Mouse (Mus musculus) liver, embryonic 14.5 days (tissue): ENCODE measurements around the gene Gfod2.

ENCODE experiments used
- CTCF ChIP-seq: IDR thresholded peaks from 2 replicates; pipeline ENCODE4 v1.5.1; 2016; ENCODE audit warnings: antibody characterized with exemption, low read depth, control low read depth
- EP300 ChIP-seq: IDR thresholded peaks from 2 replicates; pipeline ENCODE4 v1.6.1; 2016; ENCODE audit warnings: antibody characterized with exemption, low read depth

DNA sequence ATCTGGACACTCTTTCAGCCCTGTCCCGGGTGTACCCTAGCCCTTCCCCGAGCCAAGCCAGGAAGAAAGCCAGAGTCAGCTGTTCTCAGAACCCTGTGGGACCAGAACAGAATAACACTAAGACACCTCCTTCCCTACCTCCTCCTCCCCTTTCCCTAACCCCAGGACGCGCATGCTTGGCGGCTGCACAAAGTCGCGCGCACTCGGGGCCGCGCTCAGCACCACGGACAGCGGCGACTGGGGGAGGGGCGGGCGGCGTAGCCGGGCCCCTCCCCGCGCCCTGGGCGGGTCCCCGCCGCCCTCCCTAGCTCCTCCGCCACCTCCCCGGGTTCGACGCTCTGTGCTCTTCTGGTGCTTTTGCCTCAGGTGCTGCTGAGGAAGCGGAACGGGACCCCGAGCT, 64.8 kb downstream of the Gfod2 start:
- TF ChIP-seq CTCF, result no peak
- TF ChIP-seq EP300, result no peak
